Mouse (Mus musculus) limb, embryonic 14.5 days (tissue): ENCODE data around the gene Olfr1277. TPM values are rescaled to one million over a fixed set of nuclear protein-coding genes. Genes with fewer than 3 reads are reported as not detected.

Source experiments
- ATAC-seq: fragments of 200-750 bp; cut with Nextera tagmentation; 2 replicates; pipeline ENCODE4 v1.8.0; 2017; ENCODE audit warnings: low read depth, moderate number of reproducible peaks, moderate TSS enrichment; ENCODE audit not compliant: low FRiP score
- DNase-seq: peaks from one replicate; pipeline ENCODE4 v3.0.0-alpha.2; 2015; ENCODE audit warnings: low spot score
- H3K27ac ChIP-seq: fragments of 300-500 bp; sonication (generic); replicated peaks from 2 replicates; pipeline ENCODE4 v1.5.1; 2014; ENCODE audit warnings: low read depth, mild to moderate bottlenecking, low read length, moderate library complexity, mixed read lengths
- H3K27me3 ChIP-seq: fragments of 300-500 bp; sonication (generic); 2 replicates; pipeline ENCODE4 v1.6.1; 2014; ENCODE audit warnings: low read length, mixed read lengths; ENCODE audit not compliant: control insufficient read depth, insufficient read depth
- H3K36me3 ChIP-seq: fragments of 300-500 bp; sonication (generic); 2 replicates; pipeline ENCODE4 v1.6.1; 2014; ENCODE audit warnings: mild to moderate bottlenecking, low read length, moderate library complexity, mixed read lengths; ENCODE audit not compliant: control insufficient read depth, insufficient read depth
- H3K4me1 ChIP-seq: fragments of 300-500 bp; sonication (generic); 2 replicates; pipeline ENCODE4 v1.6.1; 2014; ENCODE audit warnings: antibody characterized with exemption, low read length, mixed read lengths; ENCODE audit not compliant: control insufficient read depth, insufficient read depth
- H3K4me2 ChIP-seq: fragments of 300-500 bp; sonication (generic); replicated peaks from 2 replicates; pipeline ENCODE4 v1.6.1; 2014; ENCODE audit warnings: low read depth, mild to moderate bottlenecking, low read length, moderate library complexity; ENCODE audit not compliant: severe bottlenecking
- H3K4me3 ChIP-seq: fragments of 300-500 bp; sonication (generic); replicated peaks from 2 replicates; pipeline ENCODE4 v1.5.1; 2014; ENCODE audit warnings: low read length
- H3K9ac ChIP-seq: fragments of 300-500 bp; sonication (generic); 2 replicates; pipeline ENCODE4 v1.6.1; 2014; ENCODE audit warnings: mild to moderate bottlenecking, low read depth, low read length, moderate library complexity; ENCODE audit not compliant: severe bottlenecking
- H3K9me3 ChIP-seq: fragments of 300-500 bp; sonication (generic); 2 replicates; pipeline ENCODE4 v1.6.1; 2016; ENCODE audit warnings: low read length; ENCODE audit not compliant: control insufficient read depth
- POLR2A ChIP-seq: fragments of 200-500 bp; IDR thresholded peaks from 2 replicates; pipeline ENCODE4 v1.8.0; 2012; ENCODE audit warnings: inconsistent platforms, mild to moderate bottlenecking, moderate library complexity, borderline replicate concordance; ENCODE audit not compliant: insufficient read depth, insufficient read length; ENCODE audit errors: extremely low read depth
- WGBS: fragments of 180-500 bp; shearing (Covaris S2); extraction: QIAGEN DNeasy Blood & Tissue Kit; methylation state at CpG from one replicate; pipeline ENCODE4 v1.1.7; 2014; 5-methylcytosine and 5-hydroxymethylcytosine counted together
- polyA plus RNA-seq, 2 experiments: library from polyadenylated mRNA; depleted of rRNA in 1 of 2; stranded (reverse) in 1 of 2; unstranded in 1 of 2; fragments of >200 nt; fragmentation: Nextera tagmentation in 1 of 2; extraction: Ambion mirVana in 1 of 2; gene quantifications; 2 replicates each; pipeline versions ENCODE4 v1.2.1 to v1.2.3; 2012 to 2014

Gene Olfr1277
- polyA plus RNA-seq (2012; rRNA removed) (not detected in 2 replicates), polyA plus RNA-seq (2014; fragmentation: Nextera tagmentation; extraction: Ambion mirVana) (not detected in 2 replicates)

- no peaks in the 10 kb centered on the region for H3K36me3 ChIP-seq
- no peak within 1 kb of the TSS for H3K27ac ChIP-seq
- H3K9me3 ChIP-seq: no peaks in the 10 kb centered on the region
- 75% methylated on average over 2 of the region's 2 CpGs for WGBS
- H3K4me1 ChIP-seq: no peaks in the 10 kb centered on the region
- TF ChIP-seq POLR2A: no peak
- no peak within 1 kb of the TSS for H3K4me2 ChIP-seq
- no peaks in the 10 kb centered on the region for H3K27me3 ChIP-seq
- ATAC-seq (no peak), DNase-seq (no peak)
- H3K4me3 ChIP-seq: no peak within 1 kb of the TSS
- no peak within 1 kb of the TSS for H3K9ac ChIP-seq
Measured at GRCm38 (mm10) chr2:111274006-111274405, at the start of gene Olfr1277. TSS of gene Olfr1277 (minus strand) at chr2:111274106.

- TF ChIP-seq POLR2A: no peak
- Histone ChIP-seq H3K4me2 (no peak within 1 kb of the TSS), H3K36me3 (no peaks in the 10 kb centered on the region), H3K9me3 (no peaks in the 10 kb centered on the region), H3K27me3 (no peaks in the 10 kb centered on the region), H3K27ac (no peak within 1 kb of the TSS), H3K4me3 (no peak within 1 kb of the TSS), H3K9ac (no peak within 1 kb of the TSS), H3K4me1 (no peaks in the 10 kb centered on the region)
- DNase-seq (no peak), ATAC-seq (no peak)
Measured at GRCm38 (mm10) chr2:111313717-111314116, 39.8 kb upstream of the Olfr1277 start, which contains the start of gene Olfr1280. TSS of gene Olfr1280 (plus strand) at chr2:111314017.

GRCm38 (mm10) chr2:111300374-111300773, 26.5 kb upstream of the Olfr1277 start, which contains the start of gene Olfr1279:
TSS of gene Olfr1279 (plus strand) at chr2:111300635.
- Histone ChIP-seq H3K27ac (no peak within 1 kb of the TSS), H3K9ac (no peak within 1 kb of the TSS), H3K4me2 (no peak within 1 kb of the TSS), H3K27me3 (no peaks in the 10 kb centered on the region), H3K9me3 (no peaks in the 10 kb centered on the region), H3K36me3 (no peaks in the 10 kb centered on the region), H3K4me1 (no peaks in the 10 kb centered on the region), H3K4me3 (no peak within 1 kb of the TSS)
- no peak for TF ChIP-seq POLR2A
- DNase-seq (no peak), ATAC-seq (no peak)

GRCm38 (mm10) chr2:111298541-111298940, 24.6 kb upstream of the Olfr1277 start:
- ATAC-seq (no peak), DNase-seq (no peak)
- H3K4me1 ChIP-seq: no peaks in the 10 kb centered on the region
- no peaks in the 10 kb centered on the region for H3K27me3 ChIP-seq
- no peak overlapping the region for H3K9ac ChIP-seq
- H3K9me3 ChIP-seq: no peaks in the 10 kb centered on the region
- no peak for TF ChIP-seq POLR2A
- no peak overlapping the region for H3K27ac ChIP-seq
- H3K4me2 ChIP-seq: no peak overlapping the region
- no peaks in the 10 kb centered on the region for H3K36me3 ChIP-seq
- H3K4me3 ChIP-seq: no peak overlapping the region

- ATAC-seq (no peak), DNase-seq (no peak)
- H3K4me1 ChIP-seq: no peaks in the 10 kb centered on the region
- H3K4me3 ChIP-seq: no peak within 1 kb of the TSS
- H3K4me2 ChIP-seq: no peak within 1 kb of the TSS
- H3K27ac ChIP-seq: no peak within 1 kb of the TSS
- no peak within 1 kb of the TSS for H3K9ac ChIP-seq
- no peaks in the 10 kb centered on the region for H3K9me3 ChIP-seq
- no peaks in the 10 kb centered on the region for H3K27me3 ChIP-seq
- no peak for TF ChIP-seq POLR2A
- no peaks in the 10 kb centered on the region for H3K36me3 ChIP-seq
Measured at GRCm38 (mm10) chr2:111289836-111290235, 15.9 kb upstream of the Olfr1277 start, which contains the start of gene Olfr1278. TSS of gene Olfr1278 (plus strand) at chr2:111290136.

GRCm38 (mm10) chr2:111254216-111254615, 19.7 kb downstream of the Olfr1277 start, which contains the start of gene Olfr1276:
TSS of gene Olfr1276 (plus strand) at chr2:111254516.
- no peaks in the 10 kb centered on the region for H3K27me3 ChIP-seq
- H3K4me1 ChIP-seq: no peaks in the 10 kb centered on the region
- H3K27ac ChIP-seq: no peak within 1 kb of the TSS
- no peak within 1 kb of the TSS for H3K4me3 ChIP-seq
- H3K9me3 ChIP-seq: no peaks in the 10 kb centered on the region
- ATAC-seq (no peak), DNase-seq (no peak)
- no peak for TF ChIP-seq POLR2A
- no peaks in the 10 kb centered on the region for H3K36me3 ChIP-seq
- no peak within 1 kb of the TSS for H3K4me2 ChIP-seq
- no peak within 1 kb of the TSS for H3K9ac ChIP-seq
